Mouse (Mus musculus): ENCODE measurements around the gene Prss2. TPM values are rescaled to one million over a fixed set of nuclear protein-coding genes. Genes with fewer than 3 reads are reported as not detected.
"Not testable (repeated sequence)": the region's sequence is repeated elsewhere in the genome, so short reads cannot be mapped to it uniquely, and the experiment has no call there.

Prss2 gene
- not detected for total RNA-seq (2021)
- long read RNA-seq, experiment 1 = 0 reads
- long read RNA-seq, experiment 2 = 0 reads

DNA sequence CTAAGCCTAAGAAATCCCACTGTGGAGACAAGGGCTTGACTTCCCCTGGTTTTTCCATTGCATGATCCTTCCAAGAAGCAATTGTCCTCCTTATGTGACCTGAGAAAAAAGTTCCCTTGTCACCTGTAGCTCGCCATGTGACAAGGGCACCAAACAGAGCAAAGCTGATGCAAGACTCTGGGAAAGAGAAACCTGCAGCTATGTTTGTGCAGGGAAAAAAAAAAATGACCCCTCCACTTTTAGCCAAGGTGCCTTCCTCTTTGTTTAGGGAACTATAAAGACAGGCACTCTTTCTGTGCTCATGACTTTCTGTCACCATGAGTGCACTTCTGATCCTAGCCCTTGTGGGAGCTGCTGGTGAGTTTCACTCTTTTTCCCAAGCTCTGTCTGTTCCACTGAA lies at the start of gene Prss2:
Gene Prss2, plus strand, starts transcription at position 301 of the 400 bp plus-strand sequence.
- DNase-seq (ENCODE audit: low spot score in 2 of 2) = no peak

DNA sequence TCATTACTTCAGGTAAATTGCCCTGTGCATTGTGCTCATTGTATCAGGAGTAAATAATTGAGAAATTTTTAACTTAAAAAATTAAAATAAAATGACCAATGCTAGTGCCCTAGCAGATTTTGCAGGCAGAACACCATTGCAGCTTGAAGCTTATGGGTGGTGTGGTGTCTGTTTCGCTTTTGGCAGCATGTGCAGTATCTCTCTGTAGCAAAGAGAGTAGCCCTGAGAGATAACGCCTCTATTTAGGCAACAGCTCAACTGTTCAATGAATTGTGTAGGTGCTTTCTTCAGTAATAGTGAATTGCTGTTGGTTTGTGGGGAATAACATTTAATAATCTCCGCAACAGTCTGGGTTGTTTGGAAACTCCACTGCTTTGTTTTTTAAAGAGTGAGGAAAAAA lies 22.2 kb upstream of the Prss2 start:
- no peak for DNase-seq (ENCODE audit: low spot score in 2 of 2)

DNA sequence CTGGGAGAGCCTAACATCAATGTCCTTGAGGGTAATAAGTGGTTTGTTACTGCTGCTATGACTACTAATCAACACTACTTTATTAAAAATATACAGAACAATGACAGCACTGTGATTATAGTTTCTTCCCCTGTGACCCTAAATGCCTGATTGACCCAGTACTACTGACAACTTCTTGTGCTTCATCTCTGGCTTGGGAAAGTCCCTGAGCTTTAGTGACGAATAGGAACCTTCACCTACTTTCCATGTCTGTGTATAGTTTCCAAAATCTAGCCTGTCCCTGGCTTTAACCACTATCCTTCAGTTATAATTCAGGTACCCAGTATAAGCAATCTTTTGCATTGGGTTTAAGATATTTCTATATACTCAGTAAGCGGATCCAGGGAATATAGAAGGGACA lies 16.7 kb upstream of the Prss2 start:
- no peak for DNase-seq (ENCODE audit: low spot score in 2 of 2)

DNA sequence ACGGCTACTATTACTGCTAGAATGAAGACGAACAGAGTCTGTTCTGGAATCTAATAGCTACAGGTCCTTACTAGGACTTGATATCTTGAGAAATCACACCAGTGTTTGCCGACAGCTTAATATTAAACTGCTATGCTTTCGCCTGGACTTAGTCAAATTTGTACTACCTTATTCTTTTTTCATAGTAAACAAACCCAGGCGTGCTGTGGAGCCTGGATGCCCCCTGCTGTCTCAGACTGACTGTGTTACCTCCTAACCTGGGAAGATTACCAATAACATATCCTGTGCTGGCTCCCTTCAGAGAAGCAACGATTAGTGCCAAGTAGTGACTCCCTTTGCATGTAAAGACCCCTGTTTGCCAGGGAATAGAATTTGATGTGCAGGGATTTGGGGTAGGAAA lies 16.3 kb upstream of the Prss2 start:
- DNase-seq (ENCODE audit: low spot score in 2 of 2) = no peak

DNA sequence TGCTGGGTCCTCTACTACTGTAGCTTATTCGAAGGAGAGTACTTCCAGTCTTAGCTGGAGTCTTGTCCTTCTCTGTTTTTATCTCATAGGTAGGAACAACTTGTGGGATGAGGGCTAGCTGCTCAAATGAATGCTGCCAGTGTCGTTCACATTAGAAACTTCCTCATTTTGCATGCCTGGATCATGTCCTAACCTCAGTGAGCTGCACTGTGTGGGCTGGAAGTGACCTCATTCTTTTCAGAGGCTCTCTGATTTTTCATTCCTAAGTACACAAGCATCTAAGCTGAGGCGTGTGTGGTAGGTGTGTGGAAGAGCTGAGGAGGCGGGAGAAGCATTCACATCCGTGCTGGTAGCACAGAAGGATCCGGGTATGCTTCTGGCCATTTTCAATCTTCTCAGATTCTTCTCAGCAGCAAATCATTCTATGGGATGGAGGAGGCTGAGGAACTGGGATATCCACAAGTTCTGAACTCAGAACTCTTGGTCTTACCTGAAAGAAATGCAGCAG lies 3.5 kb upstream of the Prss2 start:
- DNase-seq (ENCODE audit: low spot score in 2 of 2) = no peak

DNA sequence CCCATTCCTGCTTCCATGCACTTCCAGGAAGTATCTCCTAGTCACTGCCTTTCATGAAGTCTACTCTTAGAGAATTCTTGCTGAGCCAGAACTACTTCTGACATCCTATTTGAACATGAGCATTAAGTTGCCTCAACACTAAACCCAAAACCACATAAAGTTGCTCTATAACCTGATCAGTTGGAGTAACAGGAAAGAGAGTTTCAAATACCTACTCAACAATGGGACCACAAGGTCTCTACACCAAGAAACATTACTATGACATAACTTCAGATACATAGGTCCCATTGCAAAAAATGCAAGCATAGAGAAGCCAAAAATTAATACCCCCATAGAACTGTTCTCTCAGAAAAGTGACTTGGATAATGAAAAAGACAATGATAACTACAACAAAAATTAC lies 4.9 kb downstream of the Prss2 start:
- DNase-seq (ENCODE audit: low spot score in 2 of 2) = no peak

DNA sequence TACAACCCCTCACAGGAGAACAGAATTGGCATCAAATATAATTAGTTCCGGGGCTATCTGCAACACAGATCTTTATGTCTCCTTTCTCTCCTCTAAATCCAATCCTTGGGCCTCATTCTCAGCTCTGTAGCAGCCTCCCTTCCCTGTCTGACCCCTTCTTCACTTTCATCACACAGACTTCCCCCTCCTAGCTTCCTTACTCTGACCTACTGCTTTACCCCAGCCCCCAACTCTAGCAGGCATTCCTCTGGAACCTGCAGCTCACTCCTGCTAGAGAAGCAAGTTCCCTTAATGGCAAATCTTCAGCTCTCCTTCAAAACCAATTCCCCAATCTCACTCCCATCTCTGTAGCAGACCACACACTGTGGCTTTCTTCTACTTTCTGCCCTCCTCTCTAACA lies 5.8 kb downstream of the Prss2 start:
- DNase-seq (ENCODE audit: low spot score in 2 of 2) = no peak

DNA sequence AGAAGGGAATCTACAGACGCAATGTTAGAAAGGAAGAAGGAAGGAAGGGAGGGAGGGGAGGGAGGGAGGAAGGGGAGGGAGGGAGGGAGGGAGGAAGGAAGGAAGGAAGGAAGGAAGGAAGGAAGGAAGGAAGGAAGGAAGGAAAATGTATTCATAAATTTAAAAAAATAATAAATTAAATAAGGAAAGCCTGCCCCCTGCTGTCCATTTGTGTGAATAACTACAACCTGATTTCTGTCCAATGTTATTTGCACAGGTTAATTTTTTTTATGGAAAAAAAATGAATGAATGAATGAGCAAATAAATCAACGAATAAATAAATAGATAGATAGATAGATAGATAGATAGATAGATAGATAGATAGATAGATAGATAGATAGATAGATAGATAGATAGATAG lies 8.4 kb downstream of the Prss2 start:
- not testable (repeated sequence) for DNase-seq (ENCODE audit: low spot score in 2 of 2)

DNA sequence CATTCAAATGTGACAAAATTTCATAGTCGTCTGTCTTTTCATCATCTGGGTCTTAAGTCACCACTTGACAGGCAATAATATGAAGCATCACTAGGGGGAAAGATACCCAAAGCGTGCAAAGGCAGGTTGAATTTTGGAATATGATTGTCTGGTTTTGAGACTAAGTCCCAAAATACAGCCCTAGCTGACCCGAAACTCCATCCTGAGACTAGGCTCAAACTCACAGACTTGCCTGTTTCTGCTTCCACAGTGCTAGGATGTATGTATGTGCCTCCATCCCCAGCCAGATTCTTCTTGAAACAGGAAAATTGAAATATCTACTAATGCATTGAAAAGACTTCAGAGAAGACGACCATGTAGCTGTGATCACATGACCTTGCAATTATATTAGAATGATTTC lies 10.6 kb downstream of the Prss2 start:
- DNase-seq (ENCODE audit: low spot score in 2 of 2) = no peak

DNA sequence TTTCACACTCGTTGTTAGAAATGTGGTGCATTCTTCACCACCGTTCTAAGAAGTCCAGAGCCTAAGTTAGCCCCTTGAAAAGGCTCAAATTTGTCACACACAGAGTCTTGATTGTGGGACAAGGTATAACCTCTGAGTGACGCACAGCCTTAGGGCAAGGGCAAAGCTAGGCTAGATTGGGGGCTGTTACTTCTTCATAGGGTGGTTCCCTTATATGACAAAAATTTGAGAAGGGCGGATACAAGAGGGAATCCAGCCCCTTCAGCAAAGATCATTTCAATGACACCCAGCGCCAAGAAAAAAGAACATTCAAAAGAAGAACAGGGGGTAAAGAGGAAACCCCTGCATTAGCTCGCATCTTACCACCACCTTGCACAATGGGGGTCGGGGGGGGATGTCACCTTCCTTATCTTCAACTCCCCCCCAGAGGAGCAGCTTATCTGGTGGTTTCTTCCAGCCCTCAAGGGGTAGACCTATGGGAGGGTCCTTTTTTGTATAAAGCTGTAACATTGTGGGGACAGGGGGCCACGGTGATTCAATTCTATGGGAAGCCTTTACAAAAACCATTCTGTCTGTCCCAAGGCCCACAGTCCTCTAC lies 11.2 kb downstream of the Prss2 start:
- no peak for DNase-seq (ENCODE audit: low spot score in 2 of 2)

DNA sequence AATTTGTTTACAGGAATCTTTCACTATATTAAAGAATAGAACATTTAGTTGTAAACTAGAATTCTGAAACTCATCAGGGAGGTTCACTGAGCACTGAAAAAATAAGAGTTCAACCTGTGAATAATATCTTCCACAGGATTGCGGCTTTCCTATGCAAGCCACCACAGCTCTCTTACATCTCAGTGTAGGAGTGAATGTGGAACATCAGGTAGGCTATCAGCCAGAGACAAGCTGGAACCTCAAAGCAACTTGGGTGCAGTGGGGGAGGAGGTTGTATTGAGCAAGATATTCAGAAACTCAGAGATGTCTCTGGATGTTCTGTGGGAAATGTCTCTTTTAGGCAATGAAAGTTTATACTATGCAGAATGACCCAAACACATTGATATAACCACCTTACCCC lies 15.8 kb downstream of the Prss2 start:
- DNase-seq (ENCODE audit: low spot score in 2 of 2) = no peak

DNA sequence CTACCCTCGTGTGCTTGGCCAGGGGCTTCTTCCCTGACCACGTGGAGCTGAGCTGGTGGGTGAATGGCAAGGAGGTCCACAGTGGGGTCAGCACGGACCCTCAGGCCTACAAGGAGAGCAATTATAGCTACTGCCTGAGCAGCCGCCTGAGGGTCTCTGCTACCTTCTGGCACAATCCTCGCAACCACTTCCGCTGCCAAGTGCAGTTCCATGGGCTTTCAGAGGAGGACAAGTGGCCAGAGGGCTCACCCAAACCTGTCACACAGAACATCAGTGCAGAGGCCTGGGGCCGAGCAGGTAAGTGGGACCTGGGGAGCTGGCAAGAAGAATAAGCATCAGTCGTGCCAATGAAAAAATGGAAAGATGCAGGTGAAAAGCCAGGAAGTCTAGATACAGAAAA lies 16.7 kb downstream of the Prss2 start:
- not testable (repeated sequence) for DNase-seq (ENCODE audit: low spot score in 2 of 2)

DNA sequence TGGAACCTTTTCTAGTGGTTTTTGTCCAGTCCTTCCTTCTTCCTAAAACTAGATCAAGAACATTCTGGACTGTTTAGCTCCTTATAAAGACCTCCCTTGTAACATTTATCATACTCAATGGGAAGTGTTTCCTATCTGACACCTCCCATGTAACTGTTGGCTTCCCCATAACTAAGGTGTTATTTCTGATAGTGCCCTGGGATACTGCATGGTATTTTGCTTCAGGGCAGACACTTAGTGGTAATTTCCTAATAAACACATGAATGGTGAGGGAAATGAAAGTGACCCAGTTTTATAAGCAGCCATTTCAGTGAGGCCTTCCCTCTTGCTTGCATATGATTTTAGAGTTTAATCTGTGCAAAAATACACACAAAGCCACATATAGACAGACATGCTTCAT lies 19.2 kb downstream of the Prss2 start:
- no peak for DNase-seq (ENCODE audit: low spot score in 2 of 2)

DNA sequence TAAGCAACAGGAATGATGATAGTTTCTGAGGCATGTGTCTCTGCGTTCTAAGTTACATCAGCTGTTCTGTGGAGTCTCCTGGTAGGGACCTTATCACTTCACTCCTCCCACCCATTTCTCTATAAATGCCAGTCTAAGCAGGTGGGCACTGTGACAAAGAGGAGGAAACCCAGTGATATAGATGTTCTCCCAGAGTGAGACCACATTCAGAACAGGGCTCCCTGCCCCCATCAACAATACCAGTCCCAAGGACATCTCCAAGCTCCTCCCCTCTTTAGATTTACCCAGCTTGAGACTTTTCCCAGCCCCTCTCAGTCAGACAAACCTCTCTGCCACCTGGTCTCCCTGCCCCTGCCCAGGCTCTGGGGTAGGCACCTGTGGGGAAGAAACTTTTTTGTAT lies 20.2 kb downstream of the Prss2 start:
- no peak for DNase-seq (ENCODE audit: low spot score in 2 of 2)

DNA sequence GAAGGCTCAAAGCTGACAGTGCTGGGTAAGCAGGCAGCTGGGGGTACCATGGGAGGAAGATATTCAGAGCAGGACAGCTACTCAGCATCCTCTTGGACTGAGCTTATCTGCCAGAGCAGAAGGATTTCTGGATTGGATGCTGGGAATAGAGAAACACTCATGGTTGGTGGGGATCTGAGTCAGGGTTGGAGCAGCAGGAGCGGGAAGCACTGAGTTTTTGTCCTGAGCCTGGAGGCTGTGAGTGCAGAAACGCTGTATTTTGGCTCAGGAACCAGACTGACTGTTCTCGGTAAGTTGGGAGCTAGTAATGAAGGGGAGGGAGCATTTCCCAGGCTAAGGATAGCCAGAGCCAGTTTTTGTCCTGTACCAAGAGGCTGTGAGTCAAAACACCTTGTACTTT lies 21.4 kb downstream of the Prss2 start:
- DNase-seq (ENCODE audit: low spot score in 2 of 2) = no peak

DNA sequence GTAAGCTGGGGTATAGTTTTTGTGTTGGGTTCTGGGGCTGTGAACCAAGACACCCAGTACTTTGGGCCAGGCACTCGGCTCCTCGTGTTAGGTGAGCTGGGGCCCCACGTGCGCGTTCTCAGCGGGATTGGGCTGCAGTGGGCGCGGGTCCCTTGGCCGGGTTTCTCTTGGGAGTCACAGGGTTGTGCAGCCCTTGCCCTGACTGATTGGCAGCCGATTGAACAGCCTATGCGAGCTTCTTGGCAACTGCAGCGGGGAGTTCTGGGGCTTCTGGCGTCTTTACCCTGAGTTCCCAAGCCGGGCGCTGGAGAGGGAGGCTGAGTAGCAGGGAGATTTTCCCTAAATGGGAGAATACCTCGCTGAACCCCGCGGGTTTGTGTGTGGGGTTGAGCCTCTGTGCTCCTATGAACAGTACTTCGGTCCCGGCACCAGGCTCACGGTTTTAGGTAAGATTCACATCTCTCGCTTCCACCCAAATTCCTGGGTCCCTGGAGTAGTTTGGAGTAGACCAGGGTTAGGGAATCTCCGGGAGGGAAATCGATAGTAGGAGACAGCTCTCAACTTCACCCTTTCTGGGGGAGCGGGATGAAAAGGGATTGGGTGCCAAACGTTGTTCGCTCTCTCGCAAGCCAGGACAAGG lies 21.9 kb downstream of the Prss2 start:
- no peak for DNase-seq (ENCODE audit: low spot score in 2 of 2)

DNA sequence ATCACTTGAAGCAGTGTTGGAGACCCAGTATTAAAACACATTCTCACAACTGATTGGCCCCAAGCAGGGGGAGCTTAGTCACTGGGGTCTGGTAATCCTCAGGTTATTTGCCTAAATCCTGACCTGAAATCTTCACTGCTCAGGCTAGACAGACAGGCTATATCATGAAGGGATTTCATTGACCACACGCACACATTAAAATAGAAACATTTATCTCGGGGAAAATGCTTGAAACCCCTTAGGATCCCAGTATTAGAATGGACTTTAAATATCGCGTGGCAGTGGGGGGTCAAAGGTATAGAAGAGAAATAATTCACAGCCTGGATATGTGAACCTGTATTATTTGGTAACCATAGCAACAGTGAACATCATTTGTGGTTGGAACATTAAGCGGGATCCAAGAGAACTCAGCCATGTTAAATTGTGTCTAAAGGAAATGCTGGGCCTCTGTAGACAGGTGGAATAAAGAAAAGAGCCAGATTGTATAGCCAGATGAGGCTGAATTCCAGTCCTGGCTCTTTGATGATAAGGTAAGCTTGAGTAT lies 22.9 kb downstream of the Prss2 start:
- no peak for DNase-seq (ENCODE audit: low spot score in 2 of 2)

DNA sequence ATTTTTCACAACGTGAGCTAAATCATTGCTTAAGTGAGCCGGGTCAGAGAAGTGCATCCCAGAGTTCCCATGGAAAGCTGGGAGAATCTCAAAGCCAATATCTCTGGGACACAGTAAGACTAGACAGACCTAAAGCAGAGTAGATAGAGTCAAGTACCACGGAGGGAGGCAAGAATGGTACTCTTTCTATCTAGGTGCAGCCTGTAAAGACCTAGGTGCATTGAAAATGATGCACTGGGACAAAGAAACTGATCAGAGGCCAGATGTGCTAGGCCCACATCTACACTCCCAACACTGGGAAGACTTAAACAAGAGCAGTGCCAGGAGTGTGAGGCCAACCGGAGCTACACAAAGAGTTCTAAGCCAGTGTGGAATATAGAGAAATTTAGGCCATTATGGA lies 23.7 kb downstream of the Prss2 start:
- DNase-seq (ENCODE audit: low spot score in 2 of 2) = no peak

DNA sequence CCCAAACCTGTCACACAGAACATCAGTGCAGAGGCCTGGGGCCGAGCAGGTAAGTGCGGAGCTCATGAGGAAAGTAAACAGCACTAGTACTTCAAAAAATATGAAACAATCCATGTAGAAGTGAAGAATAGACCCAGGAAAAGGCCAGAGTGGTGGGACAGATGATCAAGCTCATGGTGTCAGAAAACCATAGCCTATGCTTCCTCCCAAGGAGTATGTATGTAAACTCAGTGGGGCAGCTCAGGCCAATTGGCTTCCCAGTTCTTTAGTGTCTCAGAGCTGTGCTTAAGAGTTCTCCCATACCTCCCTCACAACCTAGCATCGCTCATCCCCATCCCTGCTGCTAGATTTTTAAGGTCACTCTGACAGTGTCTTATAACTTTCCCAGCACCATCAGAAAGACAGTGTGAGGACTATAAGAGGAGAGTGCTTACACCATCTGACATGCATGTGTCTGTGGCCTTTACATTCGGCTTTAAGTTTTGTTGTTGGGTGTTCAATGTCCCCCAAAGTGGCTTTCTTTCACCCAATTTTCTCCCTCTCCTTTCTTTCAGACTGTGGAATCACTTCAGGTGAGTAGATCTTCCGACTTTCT lies 25.6 kb downstream of the Prss2 start:
- no peak for DNase-seq (ENCODE audit: low spot score in 2 of 2)

DNA sequence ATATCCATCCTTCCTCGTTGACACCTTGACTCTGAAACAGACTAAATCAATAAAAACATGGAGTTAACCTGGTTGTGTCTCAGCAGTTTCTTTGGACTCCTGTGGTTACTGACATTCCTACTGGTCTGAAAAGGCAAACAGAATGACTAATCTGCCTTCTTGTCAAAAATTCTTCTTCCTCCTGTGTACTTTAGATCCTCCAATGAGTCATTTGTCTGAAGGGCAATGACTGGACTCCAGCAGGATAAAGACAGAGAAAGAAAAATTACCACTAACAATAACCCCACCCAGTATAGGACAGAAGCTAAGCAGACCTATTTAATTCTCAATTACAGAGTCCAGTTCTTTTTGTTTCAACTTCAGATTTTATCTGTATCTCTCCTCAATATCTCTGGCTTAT lies 26.7 kb downstream of the Prss2 start:
- DNase-seq (ENCODE audit: low spot score in 2 of 2) = no peak

DNA sequence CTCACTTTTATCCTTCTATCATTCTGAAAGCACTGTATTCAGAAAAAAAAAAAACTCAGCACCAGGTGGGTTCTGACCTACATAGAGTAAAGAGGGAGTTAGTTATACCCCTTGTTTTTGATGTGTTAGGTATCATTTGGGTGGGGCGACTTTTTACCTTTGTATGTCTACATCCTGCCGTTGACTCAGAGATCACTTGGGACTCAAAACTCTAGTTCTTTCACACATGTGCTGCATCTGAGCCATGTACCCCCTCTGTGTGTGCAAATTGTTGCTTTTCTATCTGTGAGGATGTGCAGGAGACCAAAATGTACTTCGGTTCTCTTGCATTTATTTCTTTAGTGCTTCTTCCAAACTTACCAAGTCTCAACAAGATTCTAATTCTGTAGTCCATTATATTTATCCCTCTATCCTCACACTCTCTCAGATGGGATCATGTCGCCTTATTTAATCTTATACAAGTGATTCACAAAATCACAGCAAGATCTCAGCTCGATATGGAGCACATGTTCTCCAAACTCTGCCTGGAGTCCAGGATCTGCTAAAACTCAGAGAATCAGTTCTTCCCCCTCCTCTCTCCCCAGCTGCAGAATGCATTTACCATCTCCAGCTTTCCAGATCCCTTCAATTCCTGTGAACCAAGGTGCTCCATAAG lies 31.9 kb downstream of the Prss2 start:
- DNase-seq (ENCODE audit: low spot score in 2 of 2) = no peak

Data from adrenal gland, adult 18-20 months (tissue).